Mouse (Mus musculus) embryonic facial prominence, embryonic 11.5 days (tissue): ENCODE measurements around the gene Degs2. TPM values are rescaled to one million over a fixed set of nuclear protein-coding genes. Genes with fewer than 3 reads are reported as not detected.

Experiments used
- ATAC-seq: fragments of 200-750 bp; cut with Nextera tagmentation; replicated peaks from 2 replicates; pipeline ENCODE4 v1.8.0; 2017; ENCODE audit warnings: low read depth; ENCODE audit not compliant: insufficient number of reproducible peaks, low FRiP score, low TSS enrichment
- DNase-seq: peaks from one replicate; pipeline ENCODE4 v3.0.0-alpha.2; 2015; ENCODE audit warnings: low spot score
- H3K27ac ChIP-seq: fragments of 300-500 bp; sonication (generic); replicated peaks from 2 replicates; pipeline ENCODE4 v1.5.1; 2014; ENCODE audit warnings: mild to moderate bottlenecking, low read depth, low read length, control low read depth
- H3K27me3 ChIP-seq: fragments of 300-500 bp; sonication (generic); 2 replicates; pipeline ENCODE4 v1.6.1; 2014; ENCODE audit warnings: mild to moderate bottlenecking, low read length, moderate library complexity, mixed read lengths; ENCODE audit not compliant: control insufficient read depth, insufficient read depth
- H3K36me3 ChIP-seq: fragments of 300-500 bp; sonication (generic); replicated peaks from 2 replicates; pipeline ENCODE4 v1.6.1; 2014; ENCODE audit warnings: low read depth, mild to moderate bottlenecking, low read length, moderate library complexity, mixed read lengths; ENCODE audit not compliant: control insufficient read depth, insufficient read depth
- H3K4me1 ChIP-seq: fragments of 300-500 bp; sonication (generic); 2 replicates; pipeline ENCODE4 v1.6.1; 2014; ENCODE audit warnings: low read length, mixed read lengths; ENCODE audit not compliant: control insufficient read depth, insufficient read depth
- H3K4me2 ChIP-seq: fragments of 300-500 bp; sonication (generic); 2 replicates; pipeline ENCODE4 v1.6.1; 2014; ENCODE audit warnings: low read depth, mild to moderate bottlenecking, control low read depth, low read length, moderate library complexity
- H3K4me3 ChIP-seq: fragments of 300-500 bp; sonication (generic); 2 replicates; pipeline ENCODE4 v1.5.1; 2014; ENCODE audit warnings: low read depth, low read length, control low read depth
- H3K9ac ChIP-seq: fragments of 300-500 bp; sonication (generic); replicated peaks from 2 replicates; pipeline ENCODE4 v1.6.1; 2014; ENCODE audit warnings: mild to moderate bottlenecking, control low read depth, low read length
- H3K9me3 ChIP-seq: fragments of 300-500 bp; sonication (generic); replicated peaks from 2 replicates; pipeline ENCODE4 v1.6.1; 2016; ENCODE audit warnings: mild to moderate bottlenecking, low read length, inconsistent platforms, mixed read lengths; ENCODE audit not compliant: control insufficient read depth
- WGBS: fragments of 180-500 bp; shearing (Covaris S2); extraction: QIAGEN DNeasy Blood & Tissue Kit; methylation state at CpG from one replicate; pipeline ENCODE4 v1.1.7; 2014; 5-methylcytosine and 5-hydroxymethylcytosine counted together
- polyA plus RNA-seq: library from polyadenylated mRNA; unstranded; fragments of >200 nt; fragmentation: Nextera tagmentation; extraction: Ambion mirVana; gene quantifications from 2 replicates; pipeline ENCODE4 v1.2.1, GENCODE M21; 2014

The Degs2 gene
- polyA plus RNA-seq, 1 experiment from 2014 or later: 0.45 TPM

DNA sequence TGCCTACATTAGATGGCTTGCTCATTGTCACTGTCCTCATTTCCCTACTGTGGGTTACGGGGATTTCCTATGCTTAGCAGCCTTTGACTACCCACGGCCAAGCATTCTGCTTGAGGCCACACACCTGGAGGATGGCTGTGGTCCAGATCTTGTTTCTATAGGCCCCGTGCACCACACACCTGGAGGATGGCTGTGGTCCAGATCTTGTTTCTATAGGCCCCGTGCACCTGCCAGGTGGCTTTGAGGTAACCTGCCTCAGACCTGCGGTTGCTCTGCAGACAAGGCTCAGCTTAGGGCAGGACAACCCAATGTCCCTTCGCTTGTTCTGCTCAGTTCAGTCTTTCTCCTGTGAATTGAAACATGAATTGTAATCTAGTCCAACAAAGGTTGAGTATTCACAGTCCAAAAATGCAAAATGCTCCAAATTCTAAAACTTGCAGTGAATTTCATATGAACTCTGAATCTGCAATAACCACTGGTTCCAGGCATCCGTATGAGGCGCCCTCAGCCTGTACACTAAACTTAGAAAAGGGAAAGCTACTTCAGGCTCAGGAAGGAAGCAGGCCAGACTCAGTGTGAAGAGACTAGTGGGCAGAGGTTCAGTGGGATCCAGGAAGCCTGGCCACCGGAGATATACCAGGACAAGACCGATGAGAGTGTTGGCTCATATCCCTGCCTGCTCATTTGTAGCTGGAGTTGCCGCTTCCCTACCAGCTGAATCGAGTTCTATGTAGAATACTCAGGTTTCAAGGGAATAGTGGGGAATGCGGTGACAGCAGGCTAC lies 19.7 kb downstream of the Degs2 start:
- Histone ChIP-seq H3K9ac (no peak overlapping the region), H3K9me3 (no peaks in the 10 kb centered on the region), H3K27ac (no peak overlapping the region), H3K4me1 (no peaks in the 10 kb centered on the region), H3K27me3 (no peaks in the 10 kb centered on the region), H3K4me2 (no peak overlapping the region), H3K4me3 (no peak overlapping the region), H3K36me3 (peaks cover 17% of the 10 kb centered on the region)
- no peak for DNase-seq
- no peak for ATAC-seq
- WGBS: 92% methylated on average over 13 of the region's 13 CpGs

DNA sequence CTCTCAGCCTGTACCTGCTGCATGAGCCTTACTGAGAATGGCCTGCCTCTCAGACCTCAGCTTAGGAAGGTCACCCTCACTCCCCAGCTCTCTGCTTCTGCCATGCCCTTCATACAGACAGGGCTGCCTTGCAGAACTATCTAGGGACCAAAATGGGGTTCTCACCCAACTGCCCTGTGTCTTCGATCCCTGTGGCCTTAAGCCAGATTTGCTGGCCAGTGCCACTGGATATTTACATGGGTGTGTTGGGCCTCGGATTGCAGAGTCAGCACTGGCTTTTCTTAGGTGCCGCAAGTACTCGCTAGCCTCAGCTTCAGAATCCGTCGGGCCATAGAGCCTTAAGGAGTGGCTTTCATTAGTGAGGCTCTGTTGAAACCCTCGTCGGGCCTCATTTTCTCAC lies 21.3 kb downstream of the Degs2 start:
- H3K9me3 ChIP-seq: no peaks in the 10 kb centered on the region
- H3K27me3 ChIP-seq: no peaks in the 10 kb centered on the region
- H3K36me3 ChIP-seq: peaks cover 17% of the 10 kb centered on the region
- no peaks in the 10 kb centered on the region for H3K4me1 ChIP-seq
- WGBS: 94% methylated on average over 8 of the region's 8 CpGs
- DNase-seq: no peak
- H3K4me3 ChIP-seq: no peak overlapping the region
- H3K9ac ChIP-seq: no peak overlapping the region
- H3K27ac ChIP-seq: no peak overlapping the region
- no peak for ATAC-seq
- H3K4me2 ChIP-seq: no peak overlapping the region

DNA sequence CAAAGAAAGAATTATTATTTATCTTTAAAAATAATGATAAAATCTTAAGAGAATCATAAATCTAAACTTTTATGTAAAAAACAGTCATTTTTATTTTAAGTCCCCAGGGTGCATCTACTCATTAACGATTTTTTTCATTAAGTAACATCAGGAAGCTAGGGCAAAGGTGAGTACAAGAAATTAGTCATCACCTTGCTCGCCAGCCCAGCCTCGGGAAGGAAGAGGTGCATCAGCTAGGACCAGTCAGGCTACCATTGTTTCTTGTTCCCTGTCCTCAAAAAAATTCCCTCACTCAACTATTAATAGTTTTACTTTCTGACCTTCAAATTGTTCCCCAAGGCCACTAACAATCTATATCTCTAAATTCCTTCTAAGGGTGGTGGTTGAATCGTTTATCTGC lies 23.7 kb downstream of the Degs2 start:
- Histone ChIP-seq H3K27ac (no peak overlapping the region), H3K27me3 (no peaks in the 10 kb centered on the region), H3K36me3 (peaks cover 6% of the 10 kb centered on the region), H3K4me3 (no peak overlapping the region), H3K4me1 (no peaks in the 10 kb centered on the region), H3K9ac (no peak overlapping the region), H3K9me3 (no peaks in the 10 kb centered on the region), H3K4me2 (no peak overlapping the region)
- 90% methylated on average over 4 of the region's 4 CpGs for WGBS
- ATAC-seq (no peak), DNase-seq (no peak)

DNA sequence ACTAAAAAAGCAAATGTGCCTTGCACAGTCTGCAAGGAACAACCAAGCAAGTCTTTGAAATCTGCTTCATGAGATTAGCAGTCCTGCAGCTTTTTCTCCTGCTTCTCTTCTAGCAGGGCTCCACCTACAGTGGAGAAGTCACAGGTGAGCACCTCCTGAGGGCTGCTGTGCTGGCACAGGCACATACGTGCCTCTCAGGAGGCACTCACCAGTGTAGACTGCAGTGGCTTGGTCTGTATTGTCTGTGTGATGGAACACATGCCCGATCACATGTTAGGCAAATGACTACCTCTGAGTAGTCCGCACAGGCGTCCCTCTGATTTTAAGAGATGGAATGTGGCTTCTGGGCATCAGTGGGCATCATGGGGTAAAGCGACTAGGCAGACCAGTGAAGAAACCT lies 25.0 kb downstream of the Degs2 start:
- Histone ChIP-seq H3K9me3 (no peaks in the 10 kb centered on the region), H3K36me3 (peaks cover 4% of the 10 kb centered on the region), H3K4me2 (no peak overlapping the region), H3K4me3 (no peak overlapping the region), H3K4me1 (no peaks in the 10 kb centered on the region), H3K27ac (no peak overlapping the region), H3K27me3 (no peaks in the 10 kb centered on the region), H3K9ac (no peak overlapping the region)
- ATAC-seq: no peak
- no peak for DNase-seq
- 87% methylated on average over 5 of the region's 5 CpGs for WGBS

DNA sequence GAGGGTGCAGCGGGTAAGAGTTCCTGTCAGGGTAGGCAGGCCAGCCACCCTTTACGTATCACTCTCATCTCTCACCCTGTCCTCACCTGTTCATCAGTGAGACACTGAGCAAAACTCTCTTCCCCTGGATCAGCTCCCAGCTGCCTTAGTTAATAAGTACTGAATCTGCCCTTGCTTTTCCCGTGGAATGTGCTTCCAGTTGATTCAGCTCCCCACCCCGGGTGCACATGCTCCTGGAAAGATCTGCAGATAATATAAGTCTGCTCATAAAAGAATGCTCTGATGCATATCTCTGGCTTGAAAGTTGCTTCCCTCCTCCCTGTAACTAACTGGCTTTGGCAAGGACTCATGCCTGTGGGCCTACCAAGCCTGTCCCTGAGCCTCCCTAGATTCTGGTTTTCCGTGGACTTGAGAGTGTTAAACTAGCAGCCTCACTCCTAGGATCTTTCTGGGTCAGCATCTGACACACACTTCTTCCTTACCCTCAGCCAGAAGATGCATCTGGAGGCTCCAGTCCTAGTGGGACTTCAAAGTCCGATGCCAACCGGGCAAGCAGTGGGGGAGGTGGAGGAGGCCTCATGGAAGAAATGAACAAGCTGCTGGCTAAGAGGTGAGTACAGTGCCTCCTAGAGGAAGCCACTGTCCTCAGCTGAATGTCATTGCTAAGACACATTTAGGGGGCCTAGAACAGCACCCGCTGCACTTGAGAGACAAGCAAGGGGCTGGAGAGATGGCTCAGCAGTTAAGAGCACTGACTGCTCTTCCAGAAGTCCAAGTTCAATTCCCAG lies 26.3 kb downstream of the Degs2 start:
- H3K4me2 ChIP-seq: no peak overlapping the region
- no peak overlapping the region for H3K27ac ChIP-seq
- H3K4me3 ChIP-seq: no peak overlapping the region
- H3K9me3 ChIP-seq: no peaks in the 10 kb centered on the region
- H3K27me3 ChIP-seq: no peaks in the 10 kb centered on the region
- no peak for ATAC-seq
- no peak for DNase-seq
- peaks cover 2% of the 10 kb centered on the region for H3K36me3 ChIP-seq
- H3K4me1 ChIP-seq: no peaks in the 10 kb centered on the region
- no peak overlapping the region for H3K9ac ChIP-seq
- WGBS: 87% methylated on average over 8 of the region's 8 CpGs

DNA sequence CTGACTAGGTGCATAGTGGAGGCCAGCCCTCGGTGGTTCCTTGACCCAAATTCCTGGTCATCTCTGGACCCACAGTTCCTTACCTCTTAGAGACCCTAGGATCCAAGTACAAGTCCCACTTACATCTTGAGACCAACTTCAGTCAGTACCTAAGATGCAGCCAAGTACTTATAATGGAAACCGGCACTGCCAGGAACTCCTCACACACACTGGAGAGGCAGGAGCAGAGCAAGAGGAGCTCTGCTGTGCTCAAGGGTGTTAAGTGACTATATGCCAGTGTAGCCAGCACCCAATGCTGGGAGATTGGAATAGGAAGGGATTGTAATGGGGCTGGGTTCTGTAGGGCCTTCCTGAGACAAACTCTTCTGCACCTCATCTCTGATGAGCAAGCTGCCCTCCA lies 27.2 kb downstream of the Degs2 start:
- no peak for ATAC-seq
- H3K4me3 ChIP-seq: no peak overlapping the region
- no peaks in the 10 kb centered on the region for H3K9me3 ChIP-seq
- DNase-seq: no peak
- H3K27me3 ChIP-seq: no peaks in the 10 kb centered on the region
- no peak overlapping the region for H3K4me2 ChIP-seq
- H3K36me3 ChIP-seq: peaks cover 3% of the 10 kb centered on the region
- no peaks in the 10 kb centered on the region for H3K4me1 ChIP-seq
- H3K9ac ChIP-seq: no peak overlapping the region
- 89% methylated on average over 2 of the region's 2 CpGs for WGBS
- H3K27ac ChIP-seq: no peak overlapping the region

DNA sequence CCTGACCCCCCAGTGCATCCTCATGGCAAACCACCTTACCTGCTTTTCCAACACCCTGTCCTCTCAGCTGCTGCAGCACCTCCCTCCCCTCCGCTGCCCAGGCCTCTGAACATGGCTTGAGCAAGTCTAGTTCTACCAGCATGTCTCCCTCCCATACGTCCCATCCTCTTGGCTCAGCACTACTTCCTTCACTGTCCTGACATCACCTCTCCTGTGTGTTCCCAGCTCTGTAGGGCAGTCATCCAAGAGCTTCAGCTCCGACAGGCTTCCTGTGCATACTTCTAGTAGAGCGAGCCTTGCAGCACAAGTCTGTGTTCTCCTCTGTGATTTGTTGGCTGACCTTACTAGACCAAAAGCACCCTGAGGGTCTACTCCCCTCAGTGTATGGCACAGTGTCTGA lies 27.6 kb downstream of the Degs2 start:
- peaks cover 3% of the 10 kb centered on the region for H3K36me3 ChIP-seq
- no peak for ATAC-seq
- no peaks in the 10 kb centered on the region for H3K9me3 ChIP-seq
- no peaks in the 10 kb centered on the region for H3K4me1 ChIP-seq
- H3K27me3 ChIP-seq: no peaks in the 10 kb centered on the region
- no peak overlapping the region for H3K9ac ChIP-seq
- DNase-seq: no peak
- WGBS: 89% methylated on average over 4 of the region's 4 CpGs
- H3K27ac ChIP-seq: no peak overlapping the region
- no peak overlapping the region for H3K4me2 ChIP-seq
- H3K4me3 ChIP-seq: no peak overlapping the region

DNA sequence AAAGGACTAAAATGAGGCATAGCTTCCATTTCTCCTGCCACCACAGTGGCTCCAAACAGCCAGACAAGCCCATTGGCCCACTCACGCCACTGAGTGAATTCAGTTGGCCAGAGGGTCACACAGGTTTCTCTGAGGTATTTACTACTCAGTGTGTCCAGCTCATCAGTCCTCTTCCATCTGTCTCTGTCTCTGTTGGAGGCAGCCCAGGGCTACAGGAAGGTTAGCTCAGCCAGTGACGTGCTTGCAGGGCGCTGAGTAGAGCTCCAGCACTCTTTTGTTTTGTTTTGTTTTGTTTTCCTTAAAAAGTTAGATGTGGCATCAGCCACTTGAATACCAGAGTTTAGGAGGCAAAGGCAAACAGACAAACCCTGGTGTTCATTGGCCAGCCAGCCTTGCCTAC lies 28.6 kb downstream of the Degs2 start:
- DNase-seq: no peak
- H3K36me3 ChIP-seq: peaks cover 3% of the 10 kb centered on the region
- 80% methylated on average over 3 of the region's 3 CpGs for WGBS

More for the DNA sequence above, 28.6 kb downstream of the Degs2 start:
- no peak overlapping the region for H3K4me2 ChIP-seq
- H3K4me1 ChIP-seq: no peaks in the 10 kb centered on the region
- no peaks in the 10 kb centered on the region for H3K27me3 ChIP-seq
- no peaks in the 10 kb centered on the region for H3K9me3 ChIP-seq
- no peak overlapping the region for H3K27ac ChIP-seq
- no peak overlapping the region for H3K9ac ChIP-seq
- no peak overlapping the region for H3K4me3 ChIP-seq
- ATAC-seq: no peak
